Mouse (Mus musculus) ES-CJ7 (cell line): ENCODE results near the gene Apbb2.
A peak's percentile ranks its signal among the peaks of the same experiment; 100 is the strongest.

ENCODE experiments used
- DNase-seq: peaks from one replicate; pipeline ENCODE4 v3.0.0; 2011; ENCODE audit warnings: low read depth, low spot score

Apbb2 gene

DNA sequence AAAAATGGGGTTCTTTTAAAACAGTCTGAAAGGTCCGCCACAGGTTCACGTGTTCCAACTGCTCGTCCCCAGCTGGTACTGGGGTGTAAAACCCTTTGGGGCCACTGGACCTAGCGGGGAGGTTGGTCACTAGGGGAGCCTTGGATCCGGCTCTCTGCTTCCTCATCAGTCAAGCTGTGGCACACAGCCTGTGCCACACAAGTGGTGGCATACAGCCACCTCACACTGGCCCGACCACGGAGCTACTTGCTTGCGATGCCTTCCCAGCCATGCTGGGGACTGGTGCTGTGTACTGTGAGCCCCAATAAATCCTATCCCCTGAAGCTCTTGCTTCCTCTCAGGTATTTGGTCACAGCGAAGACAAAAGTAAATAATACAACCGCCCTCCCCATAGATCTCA lies 142.3 kb downstream of the Apbb2 start:
- DNase-seq = no peak

GRCm38 (mm10) chr5:66475824-66476223 lies 142.8 kb downstream of the Apbb2 start:
- no peak for DNase-seq

DNA sequence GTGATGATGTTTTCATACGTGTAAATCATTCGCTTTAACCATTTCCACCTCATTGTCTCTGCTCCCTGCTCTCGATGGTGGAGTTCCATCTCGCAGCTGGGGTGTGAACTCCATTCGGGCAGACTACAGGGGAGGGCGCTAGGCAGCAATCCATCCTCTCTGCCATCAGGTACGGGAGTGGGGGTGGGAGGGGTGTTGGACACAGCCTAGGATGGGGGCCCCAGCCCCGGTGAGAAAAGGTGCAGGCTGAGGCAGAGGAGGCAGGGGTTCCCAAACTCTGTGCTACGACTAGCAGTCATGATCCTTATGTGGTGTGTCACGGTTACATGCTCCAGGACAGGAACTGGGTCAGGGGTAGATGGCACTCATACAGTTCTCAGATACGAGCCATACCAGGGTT lies 144.4 kb downstream of the Apbb2 start:
- DNase-seq = no peak

- peak; percentile 25 for DNase-seq
Measured at GRCm38 (mm10) chr5:66473599-66473998, 145.0 kb downstream of the Apbb2 start.

DNA sequence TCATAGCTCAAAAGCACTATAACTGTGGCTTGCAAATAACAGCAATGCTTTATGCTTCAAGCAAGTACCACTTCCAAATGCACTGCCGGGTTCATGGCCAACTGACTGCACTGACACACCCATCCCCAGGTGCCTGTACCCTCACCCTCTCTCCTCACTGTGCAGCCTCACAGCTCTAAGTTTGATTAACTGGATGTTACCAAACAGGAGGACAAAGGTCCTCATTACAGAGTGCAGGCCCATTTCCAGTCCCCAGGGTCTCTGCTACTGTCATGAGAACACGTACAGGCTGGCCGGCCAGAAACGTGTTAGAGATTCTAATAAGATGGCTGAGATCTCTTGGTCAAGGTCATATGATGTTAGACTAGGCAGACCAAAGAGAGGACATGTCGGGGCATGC lies 147.7 kb downstream of the Apbb2 start:
- peak; percentile 20 for DNase-seq

DNA sequence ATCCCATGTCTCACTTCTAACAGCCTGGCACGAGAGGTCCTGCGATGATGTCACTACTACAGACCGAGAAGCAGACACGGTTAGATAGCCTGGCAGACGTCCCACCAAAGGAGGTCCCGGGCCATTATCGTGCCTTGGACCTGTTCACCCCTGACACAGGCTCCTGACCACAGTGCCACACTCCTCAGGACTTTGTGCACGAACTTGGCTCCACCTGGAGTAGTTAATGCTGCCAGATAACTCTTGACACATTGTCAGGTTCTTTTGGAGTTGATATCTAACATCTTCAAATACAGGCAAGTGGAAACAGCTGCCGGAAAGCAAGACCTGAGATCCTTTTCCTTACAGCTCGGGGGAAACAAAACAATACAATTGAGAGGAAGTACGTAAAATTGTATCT lies 148.9 kb downstream of the Apbb2 start:
- DNase-seq = no peak

GRCm38 (mm10) chr5:66468331-66469001 lies 150.1 kb downstream of the Apbb2 start:
- no peak for DNase-seq

DNA sequence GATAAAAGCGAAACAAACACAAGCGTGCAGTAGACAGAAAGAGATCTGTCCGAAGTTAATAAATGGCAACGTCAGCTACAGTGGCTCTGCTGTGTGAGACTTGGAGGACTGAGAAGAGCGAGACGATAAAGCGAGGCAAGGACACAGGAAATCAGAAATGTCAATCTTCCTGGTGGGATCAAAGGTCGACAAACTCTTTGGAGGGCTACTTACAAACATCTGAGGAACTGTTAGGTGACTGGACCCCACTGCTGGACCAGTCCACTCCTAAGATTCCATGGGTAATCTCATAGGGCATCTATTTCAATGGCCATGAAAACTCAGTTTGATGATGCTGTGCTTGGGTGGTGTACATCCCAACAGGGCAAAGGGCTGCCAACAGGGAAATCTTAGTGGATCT lies 155.9 kb downstream of the Apbb2 start:
- no peak for DNase-seq

DNA sequence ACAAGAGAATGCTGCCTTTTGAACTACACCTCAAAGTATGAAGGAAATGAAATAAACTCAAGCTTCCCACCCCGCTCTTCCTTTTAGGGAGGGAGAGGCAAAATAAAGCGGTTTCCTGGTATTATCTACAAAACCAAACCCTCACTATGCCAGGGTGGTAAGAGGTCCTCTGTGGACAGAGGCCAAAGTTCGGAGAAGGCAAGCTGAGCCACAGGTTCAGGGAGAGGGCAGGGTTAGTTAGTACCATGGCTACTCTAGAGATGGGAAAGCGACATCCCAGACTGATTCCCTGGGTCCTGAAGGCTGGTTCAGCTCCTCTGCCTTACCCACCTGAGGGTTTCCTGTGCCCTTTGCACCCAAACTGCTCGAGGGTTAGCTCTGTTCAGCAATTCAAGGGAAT lies 159.7 kb downstream of the Apbb2 start:
- no peak for DNase-seq

GRCm38 (mm10) chr5:66455271-66455670 lies 163.3 kb downstream of the Apbb2 start:
- DNase-seq = no peak

GRCm38 (mm10) chr5:66454826-66455225 lies 163.8 kb downstream of the Apbb2 start:
- DNase-seq = no peak

DNA sequence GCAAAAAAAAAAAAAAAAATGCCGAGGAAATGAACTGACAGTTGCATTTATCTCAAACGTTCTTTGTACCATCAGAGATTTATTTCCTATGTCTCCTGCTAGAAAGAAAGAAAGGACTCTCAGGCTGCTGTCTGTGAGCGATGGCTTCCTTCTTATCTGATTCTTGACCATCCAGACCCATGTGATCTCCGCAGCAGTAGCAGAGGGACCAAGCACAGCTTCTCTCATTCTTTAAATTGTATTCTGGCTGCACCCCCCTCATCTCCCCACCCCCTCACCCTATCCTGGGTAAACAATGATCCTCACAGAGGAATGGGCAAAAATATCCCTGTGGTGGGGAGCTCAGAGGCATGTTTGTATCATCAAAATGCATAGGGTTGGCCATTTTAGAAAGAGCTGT lies 165.5 kb downstream of the Apbb2 start:
- DNase-seq = no peak

GRCm38 (mm10) chr5:66451561-66451960 lies 167.0 kb downstream of the Apbb2 start:
- DNase-seq = no peak

DNA sequence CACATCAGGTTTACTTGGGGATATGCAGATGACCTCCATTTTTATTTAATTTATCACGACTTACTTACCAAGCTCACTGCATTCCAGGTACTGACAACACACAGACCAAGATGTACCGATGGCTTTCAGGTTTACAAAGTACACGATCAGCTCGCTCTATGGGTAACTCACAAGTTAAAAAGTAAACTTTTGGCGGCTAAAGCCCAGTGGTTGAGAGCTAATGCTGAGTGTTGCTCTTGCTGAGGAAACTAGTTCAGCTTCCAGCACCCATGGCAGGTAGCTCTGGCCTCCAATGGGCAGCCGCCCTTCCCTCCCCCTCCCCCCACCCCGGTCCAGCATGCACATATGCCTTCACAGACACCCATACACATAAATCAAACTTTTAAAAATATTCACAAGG lies 173.1 kb downstream of the Apbb2 start:
- DNase-seq = no peak

DNA sequence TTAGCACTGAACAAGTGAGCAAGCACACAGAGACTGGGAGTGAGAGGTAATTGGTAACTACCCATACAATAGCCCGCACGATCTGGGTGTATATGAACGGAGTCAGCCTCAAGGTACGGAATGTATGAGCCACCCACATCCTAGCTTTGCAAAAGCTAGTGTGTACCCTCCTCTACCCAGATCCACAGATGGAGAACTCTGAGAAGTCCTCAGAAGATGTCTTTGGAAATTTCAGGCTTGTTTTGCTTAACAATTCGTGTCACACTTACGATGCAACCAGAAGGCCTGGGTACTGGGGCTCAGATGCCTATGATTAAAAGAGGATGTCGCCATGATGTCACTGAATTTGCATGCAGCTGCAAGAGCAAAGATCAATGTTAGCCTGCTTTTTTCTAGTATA lies 176.3 kb downstream of the Apbb2 start:
- DNase-seq = no peak

DNA sequence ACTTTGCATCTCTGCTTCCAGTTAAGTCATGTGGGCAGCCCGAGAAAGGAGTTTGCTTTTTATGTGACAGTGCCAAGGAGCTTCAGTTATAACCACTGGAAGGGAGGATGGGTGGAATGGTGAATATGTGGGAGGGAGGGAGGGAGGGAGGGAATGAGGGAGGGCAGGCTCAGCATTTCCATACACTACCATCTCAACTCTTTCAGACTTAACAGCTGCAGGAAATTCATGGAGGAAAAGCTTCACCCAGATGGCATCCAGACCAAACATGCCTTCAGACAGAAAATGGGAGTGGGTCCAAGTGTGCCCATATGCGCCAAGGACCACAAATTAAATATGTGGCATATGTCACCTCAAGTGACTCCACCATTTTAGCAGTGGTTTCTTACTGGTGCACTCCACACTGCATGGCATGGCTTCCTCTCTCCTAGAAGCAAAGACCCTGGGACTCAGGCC lies 181.8 kb downstream of the Apbb2 start:
- DNase-seq = no peak

GRCm38 (mm10) chr5:66435158-66435557 lies 183.4 kb downstream of the Apbb2 start:
- no peak for DNase-seq

GRCm38 (mm10) chr5:66429076-66429475 lies 189.5 kb downstream of the Apbb2 start:
- no peak for DNase-seq

- DNase-seq = peak; percentile 64
Measured at GRCm38 (mm10) chr5:66428071-66428470, 190.5 kb downstream of the Apbb2 start.

- DNase-seq = no peak
Measured at GRCm38 (mm10) chr5:66423909-66424308, 194.7 kb downstream of the Apbb2 start.

GRCm38 (mm10) chr5:66423466-66423865 lies 195.1 kb downstream of the Apbb2 start:
- no peak for DNase-seq

GRCm38 (mm10) chr5:66421954-66422353 lies 196.6 kb downstream of the Apbb2 start:
- no peak for DNase-seq

GRCm38 (mm10) chr5:66421230-66421629 lies 197.4 kb downstream of the Apbb2 start:
- no peak for DNase-seq

GRCm38 (mm10) chr5:66420011-66420410 lies 198.6 kb downstream of the Apbb2 start:
- no peak for DNase-seq
